Mouse (Mus musculus): ENCODE measurements at regions not wholly inside any gene's neighbourhood (a gene's known extent, or its start where the extent isn't known, plus 50 kb on each side); places are given as distances from the start of the nearest gene placed in this dataset.

- no peak for DNase-seq (ENCODE audit: low spot score)
Observed at GRCm38 (mm10) chr1:127152840-127153239, 52.0 kb upstream of the Mgat5 start.

DNA sequence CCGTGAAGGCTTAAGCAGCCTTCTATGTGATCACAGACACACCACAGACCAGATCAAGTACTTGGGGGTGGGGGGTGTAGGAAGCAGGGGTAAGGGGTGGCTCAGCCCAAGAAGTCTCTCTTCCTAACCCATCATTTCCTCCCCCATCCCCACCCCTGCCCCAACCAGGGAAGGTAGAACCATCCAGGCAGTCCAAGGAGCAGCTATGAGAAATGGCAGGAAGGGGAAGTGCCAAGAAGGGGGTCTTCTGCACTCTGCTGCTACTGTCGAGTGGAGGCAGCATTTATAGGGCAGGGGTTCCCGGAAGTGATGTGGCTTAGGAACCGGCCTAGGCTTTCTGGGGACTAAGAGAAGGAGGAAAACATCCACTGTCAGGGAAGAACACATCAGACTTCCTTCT lies 69.3 kb upstream of the Mgat5 start:
- no peak for DNase-seq (ENCODE audit: low spot score)

DNA sequence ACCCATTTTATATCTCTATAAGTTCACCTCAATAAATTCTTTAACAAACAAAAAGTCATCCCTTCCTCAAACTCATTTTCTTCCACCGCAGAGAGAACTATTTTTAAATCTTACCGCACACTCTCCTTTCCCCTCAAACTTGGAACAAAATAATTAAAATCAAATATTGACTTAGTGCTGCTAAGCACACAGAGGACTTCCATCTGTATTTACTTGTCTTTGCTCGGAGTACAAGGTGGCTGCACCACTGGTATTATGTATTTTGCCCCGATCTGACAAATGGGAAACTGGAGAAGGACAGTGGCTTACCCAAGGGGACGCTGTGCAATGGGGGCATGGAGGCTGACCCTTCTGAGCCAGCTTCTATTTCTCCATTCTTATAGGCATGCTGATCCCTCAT lies 72.9 kb upstream of the Mgat5 start:
- DNase-seq (ENCODE audit: low spot score) = no peak

- DNase-seq (ENCODE audit: low spot score) = no peak
Observed at GRCm38 (mm10) chr1:127124862-127125261, 80.0 kb upstream of the Mgat5 start.

DNA sequence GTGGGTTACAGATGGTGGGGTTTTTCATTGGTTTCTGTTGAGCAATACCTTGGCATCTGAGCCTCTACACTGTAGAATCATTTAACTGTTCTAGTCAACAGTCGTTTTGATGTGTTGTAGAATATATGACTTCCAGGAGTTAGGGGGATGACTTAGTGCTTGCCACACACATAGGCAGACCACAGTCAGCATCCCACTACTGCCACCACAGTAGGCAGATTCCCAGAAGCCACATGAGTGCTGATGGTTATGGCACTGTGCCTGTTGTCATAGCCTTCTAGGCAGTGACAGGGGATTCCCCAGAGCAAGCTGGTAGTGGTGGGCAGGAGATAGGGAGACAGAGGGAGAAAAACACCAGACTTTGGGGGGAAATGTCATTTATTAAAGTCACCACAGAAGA lies 86.8 kb upstream of the Mgat5 start:
- DNase-seq (ENCODE audit: low spot score) = no peak

- no peak for DNase-seq (ENCODE audit: low spot score)
Observed at GRCm38 (mm10) chr1:127107485-127107884, 97.3 kb upstream of the Mgat5 start.

GRCm38 (mm10) chr1:127105861-127106260 lies 99.0 kb upstream of the Mgat5 start:
- DNase-seq (ENCODE audit: low spot score) = no peak

DNA sequence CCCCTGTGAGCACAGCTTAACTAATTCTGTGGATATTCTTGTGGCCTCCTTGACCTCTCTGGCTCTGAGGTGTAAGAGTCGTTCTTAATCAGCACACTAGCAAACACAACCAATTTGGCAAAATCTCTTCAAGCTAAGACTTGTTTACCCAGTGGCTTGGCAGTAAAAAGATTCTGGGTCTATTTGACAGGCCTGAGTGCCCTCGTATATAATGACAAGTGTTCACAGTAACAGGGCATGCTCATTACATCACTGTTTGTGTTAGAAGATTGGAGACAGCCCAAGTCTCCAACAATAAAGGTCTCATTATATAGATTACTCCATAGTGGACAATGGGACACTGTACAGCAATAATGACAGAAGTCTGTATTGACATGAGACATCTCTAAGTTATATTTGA lies 101.2 kb upstream of the Mgat5 start:
- no peak for DNase-seq (ENCODE audit: low spot score)

DNA sequence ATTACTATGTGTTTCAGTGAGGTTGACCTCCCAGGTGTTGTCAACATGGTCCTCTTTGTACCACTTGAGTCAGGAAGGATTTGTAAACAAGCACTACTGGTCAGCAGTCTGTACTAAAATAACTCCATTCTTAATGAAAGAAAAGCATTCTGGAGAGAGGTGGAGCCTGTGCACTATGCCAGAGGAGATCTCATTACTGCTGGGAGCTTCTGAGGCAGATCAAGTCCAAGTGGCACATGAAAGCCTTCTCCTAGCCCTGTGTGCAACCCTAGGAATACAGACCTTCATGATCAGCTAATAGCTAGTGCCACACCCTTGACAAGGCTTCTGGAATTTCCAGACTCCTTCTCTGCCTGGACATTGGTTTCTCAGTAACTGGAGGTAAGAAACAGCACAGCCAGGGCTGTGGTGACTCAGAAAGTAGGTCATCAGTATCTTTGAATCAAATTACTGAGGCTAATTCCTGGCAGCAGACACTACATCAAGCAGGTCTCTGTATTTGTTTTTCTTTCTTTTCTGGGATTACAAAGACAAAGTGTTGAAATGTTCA lies 105.9 kb upstream of the Mgat5 start:
- DNase-seq (ENCODE audit: low spot score) = no peak

DNA sequence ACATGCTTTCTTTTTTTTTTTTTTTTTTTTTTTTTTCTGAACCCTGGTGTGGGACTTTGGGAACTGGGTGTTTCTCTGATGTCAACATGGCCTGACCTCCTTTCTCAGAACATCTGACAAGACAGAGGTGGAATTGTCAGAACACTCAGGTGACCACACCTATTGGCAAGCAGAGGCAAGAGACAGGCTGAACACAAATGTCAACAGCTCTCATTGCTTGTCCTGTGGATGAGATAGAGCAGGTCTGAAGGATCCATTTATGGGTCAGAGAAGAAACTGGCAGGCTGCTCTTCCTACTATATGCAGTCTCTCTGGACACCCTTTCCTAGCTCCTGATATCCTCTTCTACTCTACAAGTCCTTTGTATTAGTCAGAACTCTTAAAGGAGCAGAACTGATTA lies 117.2 kb upstream of the Mgat5 start:
- DNase-seq (ENCODE audit: low spot score) = no peak

GRCm38 (mm10) chr1:127085988-127086387 lies 118.8 kb upstream of the Mgat5 start:
- no peak for DNase-seq (ENCODE audit: low spot score)

- no peak for DNase-seq (ENCODE audit: low spot score)
Observed at GRCm38 (mm10) chr1:127083761-127084308, 121.0 kb upstream of the Mgat5 start.

DNA sequence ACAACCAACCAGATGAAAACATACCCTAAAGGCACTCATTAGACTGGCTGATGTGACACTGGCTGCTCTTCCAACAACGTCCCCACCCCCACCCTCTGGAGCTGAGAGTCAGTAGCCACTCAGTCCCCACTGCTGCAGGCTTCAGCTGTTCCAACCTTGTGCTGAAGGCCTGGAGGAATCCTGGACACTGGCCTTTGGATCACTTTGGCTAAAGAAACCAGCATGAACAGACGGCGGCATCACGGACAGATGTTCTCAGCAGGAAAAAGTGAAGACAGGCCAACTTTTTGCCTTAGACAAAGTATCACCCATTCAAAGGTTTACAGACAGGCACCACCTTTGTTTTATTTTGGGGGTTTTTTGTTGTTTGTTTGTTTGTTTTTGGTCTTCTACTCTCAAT lies 125.8 kb upstream of the Mgat5 start:
- no peak for DNase-seq (ENCODE audit: low spot score)

DNA sequence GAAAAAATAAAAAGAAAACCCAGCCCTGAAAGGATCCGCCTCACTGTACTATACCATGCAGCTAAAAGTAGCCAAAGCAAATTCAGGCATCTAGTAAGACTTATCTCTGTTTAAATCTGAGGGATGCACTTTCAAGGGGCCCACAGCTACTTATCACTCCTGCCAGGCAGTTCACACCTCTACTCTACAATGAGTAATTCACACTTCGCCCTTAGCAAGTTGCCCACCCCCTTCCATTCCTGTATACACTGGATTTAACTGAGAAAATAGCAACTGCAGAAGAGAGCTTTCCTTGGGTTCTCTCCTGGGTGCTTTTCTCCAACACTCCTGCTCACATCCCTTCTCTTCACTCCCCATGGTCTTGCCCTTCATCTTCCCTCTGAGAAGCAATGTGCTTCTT lies 142.4 kb upstream of the Mgat5 start:
- no peak for DNase-seq (ENCODE audit: low spot score)

DNA sequence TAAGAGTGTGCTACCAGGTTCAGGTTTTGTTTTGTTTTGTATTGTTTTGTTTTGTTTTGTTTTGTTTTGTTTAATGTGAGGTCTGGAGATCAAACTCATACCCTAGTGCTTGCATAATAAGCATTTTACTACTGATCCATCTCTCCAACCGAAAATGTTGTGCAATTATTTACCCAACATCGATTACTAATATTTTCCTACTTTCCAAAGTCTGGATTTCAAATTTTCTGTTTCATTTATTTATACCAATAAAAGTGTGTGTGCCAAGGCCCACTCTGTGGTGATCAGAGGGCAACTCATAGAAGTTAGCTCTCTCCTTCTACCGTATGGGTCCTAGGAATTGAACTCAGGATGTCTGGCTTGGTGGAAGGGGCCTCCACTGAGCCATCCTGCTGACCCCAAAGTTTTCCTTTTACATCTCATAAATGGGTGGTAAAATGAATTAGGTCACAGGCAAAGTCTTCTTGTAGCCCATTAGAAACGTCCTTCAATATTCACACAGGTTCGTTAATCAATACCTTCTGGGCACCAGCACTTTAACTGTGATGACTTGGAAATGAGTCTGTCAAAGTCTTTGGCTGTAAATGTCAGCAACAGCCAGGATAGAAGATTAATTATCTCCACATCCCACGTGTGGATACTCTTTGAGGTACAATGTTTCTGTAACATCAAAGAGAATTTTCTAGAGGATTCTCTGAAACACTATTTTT lies 158.9 kb upstream of the Mgat5 start:
- no peak for DNase-seq (ENCODE audit: low spot score)

DNA sequence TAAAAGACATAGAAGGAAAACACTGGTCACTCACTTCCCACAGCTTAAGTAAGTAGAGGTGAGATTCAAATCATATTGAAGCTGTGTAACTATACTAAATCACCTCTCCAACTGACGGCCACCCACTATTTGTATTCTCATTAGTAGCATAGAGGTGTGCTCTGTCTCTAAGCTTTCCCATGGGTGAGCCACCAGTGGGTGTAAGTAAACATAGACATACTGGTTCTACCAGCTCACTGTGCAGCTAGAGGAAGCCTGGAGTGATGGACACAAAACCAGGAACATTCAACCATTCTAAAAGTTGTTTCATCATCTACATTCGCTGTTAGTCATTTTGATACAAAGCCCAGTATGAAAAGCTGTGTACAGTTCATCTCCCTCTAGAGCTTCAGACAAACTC lies 170.1 kb upstream of the Mgat5 start:
- DNase-seq (ENCODE audit: low spot score) = no peak

DNA sequence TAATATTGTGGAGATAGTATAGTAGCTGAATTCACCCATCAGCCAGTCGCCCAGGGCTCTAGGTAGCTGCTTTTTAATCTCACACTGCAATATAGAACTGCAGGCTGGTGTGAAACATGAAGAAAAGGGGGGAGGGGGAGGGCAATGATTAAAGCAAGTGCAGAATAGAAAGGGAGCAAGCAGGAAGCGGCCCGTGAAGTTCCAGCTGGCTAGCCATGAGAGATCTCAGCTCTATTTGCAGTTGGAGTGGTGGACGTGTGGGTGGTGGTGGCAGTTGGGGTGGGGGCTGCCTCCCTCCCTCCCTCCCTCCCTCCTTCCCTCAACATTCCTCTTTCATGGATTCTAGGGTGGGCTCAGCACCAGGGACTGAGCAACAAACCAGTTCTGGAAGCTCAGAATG lies 173.3 kb upstream of the Mgat5 start:
- no peak for DNase-seq (ENCODE audit: low spot score)

GRCm38 (mm10) chr1:127028872-127029497 lies 175.8 kb upstream of the Mgat5 start:
- DNase-seq (ENCODE audit: low spot score) = no peak

DNA sequence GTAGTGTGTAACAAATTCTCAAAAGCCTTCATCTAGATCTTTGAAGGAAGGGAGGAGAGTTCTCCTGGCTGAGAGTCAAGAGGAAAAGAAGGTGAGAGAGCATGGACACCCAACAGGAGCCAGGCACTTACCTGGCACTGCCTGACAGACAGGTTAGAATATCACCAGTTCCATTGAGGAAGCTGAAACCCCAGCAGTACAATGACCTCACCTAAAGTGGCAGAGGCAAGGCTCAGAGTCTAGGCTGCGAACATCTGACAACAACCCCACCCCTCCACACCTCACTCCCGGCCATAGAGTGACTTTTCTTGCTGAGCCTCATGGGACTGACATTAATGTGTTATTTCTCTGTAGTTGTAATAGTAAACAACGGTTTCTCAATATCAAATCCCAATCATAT lies 181.7 kb upstream of the Mgat5 start:
- DNase-seq (ENCODE audit: low spot score) = no peak

DNA sequence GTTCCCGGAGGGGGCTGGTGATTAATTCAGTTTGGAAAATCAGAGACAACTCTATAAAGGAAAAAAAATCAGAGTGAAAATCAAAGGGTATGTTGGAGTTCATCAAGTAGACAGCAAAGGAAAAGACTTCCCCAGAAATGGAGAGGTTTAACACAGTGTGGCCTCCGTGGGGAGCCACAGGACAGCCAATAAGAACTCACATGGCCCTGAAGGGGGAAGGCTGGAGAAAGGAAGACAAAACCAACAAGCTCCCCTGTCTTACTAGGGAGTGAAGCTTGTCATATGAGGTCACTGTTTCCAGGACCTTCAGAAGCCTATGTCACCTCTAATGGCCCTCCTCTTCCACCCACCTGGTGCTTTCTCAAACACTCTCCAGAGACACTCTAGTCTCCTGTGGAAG lies 187.1 kb upstream of the Nckap5 start:
- DNase-seq (ENCODE audit: low spot score) = no peak

GRCm38 (mm10) chr1:127015894-127016245 lies 185.3 kb upstream of the Nckap5 start:
- no peak for DNase-seq (ENCODE audit: low spot score)

- no peak for DNase-seq (ENCODE audit: low spot score)
Observed at GRCm38 (mm10) chr1:127015042-127015893, 184.7 kb upstream of the Nckap5 start.

DNA sequence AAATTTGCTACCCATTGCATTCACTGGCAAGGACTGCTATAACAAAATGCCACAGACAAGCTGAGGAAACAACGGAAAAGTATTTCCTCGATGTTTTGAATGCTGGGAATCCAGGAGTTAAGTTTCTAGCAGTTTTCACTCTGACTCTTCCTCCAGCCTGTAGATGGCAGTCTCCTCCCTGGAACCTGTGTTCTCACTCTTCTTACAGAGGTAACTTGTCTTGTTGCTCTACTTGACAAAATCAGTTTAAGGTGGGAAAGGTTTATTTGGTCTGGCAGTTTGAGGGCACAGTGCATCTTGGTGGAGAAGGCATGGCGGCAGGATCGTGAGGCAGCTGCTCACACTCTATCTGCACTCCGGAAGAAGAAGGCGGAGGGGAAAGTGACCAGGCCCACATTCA lies 181.3 kb upstream of the Nckap5 start:
- no peak for DNase-seq (ENCODE audit: low spot score)

Data from c-Kit-positive CD71-positive TER-119-positive erythroid progenitor cells, embryonic 14.5 days (primary cell).